Mouse (Mus musculus) inflammation-experienced regulatory T-cells, adult 6 months (primary cell): ENCODE results near the gene Ankrd42. TPM values are rescaled to one million over a fixed set of nuclear protein-coding genes. Genes with fewer than 3 reads are reported as not detected.

ENCODE experiments used
- ATAC-seq: one replicate; pipeline ENCODE4 v1.8.0; 2017
- polyA plus RNA-seq, 3 experiments: library from polyadenylated mRNA; unstranded; fragments of 100-300 nt; shearing (Covaris generic); gene quantifications; one replicate each; pipeline ENCODE4 v1.2.1; 2017

Ankrd42 gene
- polyA plus RNA-seq, 3 experiments from 2014 or later, result not detected

GRCm38 (mm10) chr7:92566775-92567174, 70.2 kb downstream of the Ankrd42 start:
- no peak for ATAC-seq

DNA sequence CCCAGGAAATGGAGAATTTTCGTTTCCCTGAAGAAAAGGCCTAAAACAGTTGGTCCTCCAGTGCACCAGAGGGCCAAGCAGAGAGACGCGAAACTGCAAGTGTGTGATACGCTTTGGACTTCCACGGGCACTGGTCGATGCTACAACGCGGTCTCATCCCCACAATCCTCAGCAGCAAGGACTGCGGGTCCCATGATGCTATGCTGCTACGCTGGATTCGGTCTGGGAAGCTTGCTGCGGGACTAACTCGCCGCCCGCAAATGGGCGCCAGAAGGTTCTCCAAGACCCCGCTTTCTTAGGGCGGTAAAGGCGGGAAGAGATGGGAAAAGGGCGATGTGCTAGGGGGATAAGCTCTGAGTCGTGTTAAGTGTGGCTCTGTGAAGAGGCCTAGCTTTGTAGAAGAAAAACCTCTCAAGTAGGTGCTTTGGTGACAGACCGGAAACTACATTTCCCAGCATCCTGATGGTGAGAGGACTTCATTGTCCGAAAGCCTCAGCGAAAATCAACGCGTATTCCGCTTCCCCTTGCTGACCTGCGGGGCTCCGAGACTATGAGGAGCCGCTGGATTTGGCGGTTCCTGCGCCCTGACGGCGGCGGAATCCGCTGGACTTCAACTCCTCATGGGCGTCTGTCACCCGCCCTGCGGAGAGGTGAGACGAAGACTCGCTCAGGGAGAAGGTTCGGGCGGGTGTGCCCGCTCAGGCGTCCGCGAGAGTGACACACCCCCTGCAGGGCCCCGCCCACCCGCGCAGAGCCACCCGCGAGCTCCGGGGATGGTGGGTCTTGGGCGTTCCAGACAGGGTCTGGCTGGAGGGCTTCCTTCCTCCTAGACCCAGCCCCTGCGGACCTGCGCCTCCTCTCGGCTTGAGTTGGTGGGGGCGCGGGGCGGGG, 75.7 kb downstream of the Ankrd42 start, which contains the start of gene Ccdc90b:
Ccdc90b (plus strand) TSS at position 164 of the 891 bp plus-strand sequence.
- peak; percentile 96 for ATAC-seq

DNA sequence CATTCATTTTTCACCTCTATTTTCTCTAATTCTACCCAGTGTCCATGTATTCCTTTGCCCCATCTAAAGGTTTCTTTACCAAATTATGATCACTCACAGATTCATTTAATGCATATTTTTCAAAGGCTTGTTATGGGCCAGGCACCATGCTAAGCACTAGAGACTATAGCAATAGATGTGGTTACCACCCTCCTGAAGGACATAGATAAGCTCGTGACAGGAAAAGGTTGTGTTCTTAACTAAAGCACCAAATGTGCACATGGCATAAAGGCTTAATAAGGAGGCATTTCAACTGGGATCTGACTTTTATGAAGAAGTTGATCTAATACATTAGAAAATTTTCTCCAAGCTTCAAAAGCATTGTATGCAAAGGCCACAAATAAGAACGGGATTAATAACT, 78.2 kb downstream of the Ankrd42 start:
- ATAC-seq, result no peak

DNA sequence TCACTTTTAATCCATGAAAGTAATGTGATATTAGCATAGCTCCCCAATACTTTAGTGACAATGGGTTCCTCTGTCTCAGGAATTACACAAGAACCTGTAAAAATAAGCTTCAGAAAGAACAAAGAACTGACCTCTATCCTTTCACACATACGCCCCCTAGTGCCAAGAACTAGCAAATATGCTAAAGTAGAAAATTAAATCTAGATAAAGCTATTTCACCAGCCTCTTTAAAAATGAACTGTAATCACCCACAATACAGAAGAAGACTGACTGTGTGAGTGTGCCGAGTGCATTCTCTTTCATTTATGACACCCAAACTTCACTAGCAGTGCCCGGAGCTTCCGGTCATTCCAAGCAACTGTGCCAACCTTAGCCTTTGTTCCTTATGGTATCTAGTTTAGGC, 86.0 kb downstream of the Ankrd42 start:
- peak; percentile 32 for ATAC-seq

DNA sequence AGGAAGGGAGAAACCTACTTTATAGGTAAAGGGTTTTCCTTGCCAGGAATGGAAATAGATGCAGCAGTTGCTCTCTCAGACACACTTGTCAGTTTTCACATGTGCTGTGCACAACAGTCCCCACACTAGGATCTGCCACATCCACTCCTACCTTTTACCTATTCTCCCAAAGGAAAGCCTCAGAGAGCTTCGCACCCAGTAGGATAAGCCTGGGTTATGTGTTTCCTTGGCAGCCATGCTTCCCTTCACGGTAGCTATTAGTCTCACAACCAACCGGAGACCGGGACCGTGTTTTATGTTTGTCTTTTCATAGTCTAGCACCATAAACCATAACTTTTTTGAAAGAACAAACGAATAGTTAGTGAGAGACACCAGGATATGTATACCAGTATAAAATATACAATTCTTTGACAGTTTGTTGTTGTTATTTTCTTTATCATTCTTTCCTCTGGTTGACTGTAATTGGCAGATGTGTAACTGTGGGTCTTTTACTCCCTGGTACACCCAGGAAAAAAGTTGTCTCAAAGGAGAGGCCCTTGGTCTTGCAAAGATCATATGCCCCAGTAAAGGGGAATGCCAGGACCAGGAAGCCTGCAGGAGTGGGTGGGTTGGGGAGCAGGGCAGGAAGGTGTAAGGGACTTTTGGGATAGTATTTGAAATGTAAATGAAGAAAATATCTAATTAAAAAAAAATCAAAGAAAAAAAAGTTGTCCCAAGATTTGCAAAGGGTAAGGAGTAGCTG, 86.5 kb downstream of the Ankrd42 start:
- no peak for ATAC-seq

GRCm38 (mm10) chr7:92546763-92547162, 90.2 kb downstream of the Ankrd42 start:
- no peak for ATAC-seq

DNA sequence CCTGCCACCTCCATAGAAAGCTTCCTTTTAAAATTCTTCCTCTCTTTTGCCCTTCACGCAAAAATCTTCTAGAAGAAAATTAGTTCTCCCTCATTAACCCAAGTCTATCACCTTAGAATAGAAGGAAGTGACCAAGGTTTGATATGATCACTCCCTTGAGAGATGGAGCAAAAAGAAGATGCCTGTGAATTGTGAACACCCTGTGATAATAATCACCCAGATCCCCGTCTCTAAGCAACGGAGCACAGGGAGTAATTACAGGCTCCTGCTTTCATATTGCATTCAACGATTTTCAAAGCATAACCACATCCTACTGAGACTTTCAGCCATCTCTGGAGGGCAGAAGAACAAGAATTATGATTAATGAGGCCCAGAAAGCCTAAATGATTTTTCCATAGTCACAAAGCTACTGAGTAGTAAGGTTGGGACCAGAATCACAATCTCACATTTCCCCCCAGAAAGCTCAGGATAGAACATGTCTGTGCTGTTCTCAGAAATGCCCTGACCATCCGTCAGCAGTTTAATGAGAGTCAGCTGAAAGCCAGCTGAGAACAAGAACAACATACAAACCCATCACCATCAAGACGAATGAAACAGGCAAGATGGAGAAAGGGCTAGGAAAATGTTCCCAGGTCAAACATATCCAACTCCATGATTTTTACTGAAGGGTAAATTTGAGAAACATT, 104.4 kb downstream of the Ankrd42 start:
- ATAC-seq, result no peak

Other genes with a start within 250 kb of the Ankrd42 start
- gene Ccdc90b, start 76.0 kb downstream of the Ankrd42 start, polyA plus RNA-seq, result 10 to 100 TPM in 2 of 3 experiments, 1 to 10 TPM in 1; 8.3 to 14.3 (median 14.1) TPM
- 10 to 100 TPM; 27.2 to 49.8 (median 36.4) TPM for gene Pcf11, start 32.8 kb upstream of the Ankrd42 start, polyA plus RNA-seq
- gene Rab30, start 104.5 kb upstream of the Ankrd42 start, polyA plus RNA-seq, result under 1 TPM in 2 of 3 experiments, not detected in 1; 0.35 to 0.49 TPM
- gene Ddias, start 237.1 kb upstream of the Ankrd42 start, polyA plus RNA-seq, result 10 to 100 TPM in 1 of 3 experiments, 1 to 10 TPM in 2; 2.2 to 14.0 (median 4.4) TPM
- 10 to 100 TPM; 17.7 to 28.8 (median 26.7) TPM for gene Prcp, start 237.3 kb upstream of the Ankrd42 start, polyA plus RNA-seq